Mouse (Mus musculus) mouse trophoblast stem cell (cell line): Measurements from ENCODE around the gene Adgrl2.

Source experiments
- in situ Hi-C, 2 experiments: fragments of 300-500 bp; cut with MseI, MboI; formaldehyde crosslinking; loops; 2 replicates in 1 of 2; 3 replicates in 1 of 2; pipeline ENCODE4 v1.15.1; 2025

Gene Adgrl2

DNA sequence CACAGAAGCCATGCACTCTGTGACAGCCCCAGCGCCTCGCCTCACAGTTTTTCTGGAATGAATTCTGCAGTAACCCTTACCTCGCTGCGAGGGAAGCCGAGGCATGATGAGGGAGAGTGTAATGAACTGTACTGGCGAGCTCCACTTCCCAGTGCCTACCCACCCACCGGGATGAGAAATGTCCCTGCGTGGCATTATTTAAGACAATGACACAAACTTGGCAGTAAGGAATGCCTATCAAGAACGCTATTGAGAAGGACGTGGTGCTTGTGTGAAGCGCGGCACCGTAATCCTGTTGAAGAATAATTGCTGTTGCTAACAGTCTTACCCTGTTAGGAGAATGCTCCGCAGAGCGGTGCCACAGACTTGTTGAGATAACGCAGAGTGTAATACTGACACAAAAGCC is 13.2 kb downstream of the Adgrl2 start:
- in situ Hi-C loops = no loop called here

DNA sequence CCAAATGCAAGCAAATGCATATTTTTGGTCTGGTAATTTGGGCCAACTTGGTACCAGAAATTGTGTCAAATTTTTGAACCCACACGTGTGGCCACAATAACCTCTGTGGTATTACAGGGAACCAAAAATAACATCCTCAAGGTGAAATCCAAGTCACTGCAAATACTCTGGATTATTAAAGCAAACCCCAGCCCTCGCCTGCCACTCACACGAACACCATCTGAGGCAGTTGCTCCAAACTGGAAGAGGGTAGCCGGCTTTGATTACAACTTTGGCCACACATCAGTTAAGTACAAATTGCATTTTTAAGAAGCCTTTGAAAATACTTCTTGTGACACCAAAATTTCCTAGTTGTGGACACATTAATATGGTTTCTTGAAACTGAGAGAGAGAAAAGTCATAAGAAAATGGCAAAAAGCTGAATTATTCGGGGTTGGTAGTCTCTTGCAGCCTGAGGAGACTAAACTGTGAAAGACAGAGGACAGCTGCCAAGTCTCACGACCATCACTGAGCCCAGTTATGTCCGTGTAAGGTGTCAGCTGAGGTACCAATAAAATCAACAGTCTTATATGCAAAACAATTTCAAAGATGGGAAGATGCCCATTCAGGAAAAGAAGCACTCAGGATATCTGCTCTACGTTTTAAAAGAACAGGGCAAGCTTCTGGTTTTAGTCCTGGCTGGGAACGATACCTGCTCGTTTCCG is 18.3 kb downstream of the Adgrl2 start:
- in situ Hi-C loops = no loop called here

DNA sequence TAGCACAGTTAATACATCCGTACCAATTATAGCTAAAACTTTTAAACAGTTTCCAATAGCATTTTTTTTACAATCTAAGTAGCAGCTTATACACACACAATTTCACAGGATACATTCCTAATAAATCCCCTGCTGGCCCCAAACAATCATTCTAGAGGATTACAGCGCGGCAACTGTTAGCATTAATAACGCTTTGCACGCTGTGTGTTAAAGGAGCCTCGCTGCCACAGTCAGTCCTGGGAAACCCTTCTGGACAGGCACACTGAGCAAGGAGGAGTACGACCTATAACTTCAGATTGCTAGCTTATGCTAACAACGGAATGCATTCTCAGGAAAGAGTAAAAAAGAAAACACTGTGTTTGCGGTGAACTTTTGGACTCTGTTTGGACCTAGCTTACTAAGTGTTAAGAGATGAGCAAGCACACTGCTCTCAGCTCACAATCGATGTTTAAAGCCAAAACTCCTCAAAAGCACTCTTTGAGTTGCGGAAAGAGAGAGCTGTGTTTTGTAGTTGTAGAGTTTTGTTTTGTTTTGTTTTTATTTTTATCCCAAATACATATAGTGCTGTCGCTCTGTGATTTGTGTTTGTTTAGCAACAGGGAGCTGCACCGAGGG is 25.3 kb downstream of the Adgrl2 start:
- in situ Hi-C loops = no loop called here

DNA sequence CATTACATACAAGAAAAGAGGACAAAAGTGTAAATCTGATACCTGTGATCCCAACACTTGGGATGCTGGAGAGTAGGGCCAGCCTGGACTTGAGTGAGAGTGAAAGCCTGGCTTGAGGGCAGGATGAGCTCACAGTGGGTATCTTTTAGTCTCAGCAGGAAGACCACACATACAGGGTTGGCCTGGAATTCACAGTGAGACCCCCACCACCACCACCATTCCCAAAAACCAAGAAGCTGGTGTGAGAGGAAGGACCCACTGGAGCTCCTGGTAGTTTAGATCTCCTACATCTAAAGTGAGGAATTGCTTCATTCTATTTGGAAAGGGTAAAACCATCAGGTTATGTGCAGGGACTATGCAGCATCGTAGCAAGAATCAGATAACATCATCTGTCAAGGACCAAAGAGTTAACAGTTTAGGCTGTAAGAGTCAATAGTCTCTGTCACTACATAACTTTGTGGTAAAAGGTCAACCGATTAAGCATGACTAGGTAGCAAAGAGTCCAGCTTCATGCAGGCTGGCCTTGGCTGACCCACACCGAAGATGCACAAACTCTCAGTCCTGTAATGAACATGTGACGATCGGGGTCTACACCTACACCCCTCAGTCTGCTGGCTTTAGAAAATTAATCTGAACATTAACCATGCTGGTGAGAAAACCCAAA is 26.8 kb downstream of the Adgrl2 start:
- in situ Hi-C loops = no loop called here

DNA sequence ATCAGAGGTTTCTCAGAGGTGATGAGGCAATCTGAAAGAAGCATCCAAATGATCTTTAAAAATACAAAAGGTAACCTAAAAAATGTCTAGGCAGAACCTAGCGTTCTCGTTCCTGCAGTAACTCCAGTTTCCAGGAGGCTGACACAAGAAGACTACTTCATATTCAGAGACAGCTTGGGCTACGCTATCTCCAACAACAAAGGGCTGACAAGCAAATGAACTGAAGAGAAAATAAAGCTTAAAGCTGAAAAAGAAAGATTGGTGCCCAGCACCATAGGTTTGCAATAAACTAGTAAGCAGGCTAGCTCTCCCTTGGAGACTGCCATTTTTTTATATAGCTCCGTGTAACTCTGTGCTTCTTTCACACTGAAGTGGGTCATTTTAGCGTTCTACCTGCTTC is 28.7 kb downstream of the Adgrl2 start:
- in situ Hi-C loops = no loop called here

DNA sequence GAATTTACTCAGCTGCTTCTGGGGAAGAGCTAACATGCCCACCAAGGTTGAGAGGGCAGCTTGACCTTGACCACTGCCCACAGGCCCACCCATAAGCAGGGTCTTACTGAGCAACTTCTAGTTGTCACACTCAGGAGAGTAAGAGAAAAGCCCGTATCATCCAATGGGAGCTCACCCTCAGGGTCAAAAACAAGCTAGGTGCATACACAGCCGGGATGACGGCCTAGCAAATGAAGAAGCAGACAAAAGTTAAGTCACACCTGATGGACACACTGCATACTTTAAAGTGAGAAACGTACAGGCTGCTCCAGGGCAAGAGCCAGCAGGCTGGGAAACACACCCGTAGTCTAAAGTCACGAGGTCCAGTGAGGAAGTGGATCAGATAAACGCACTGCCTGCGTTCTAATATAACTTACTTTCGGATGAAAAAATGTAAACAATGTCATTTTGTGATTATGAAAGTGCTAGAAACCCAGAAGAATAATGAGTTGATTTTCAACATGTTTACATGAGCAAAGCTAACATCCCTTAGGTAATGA is 29.5 kb downstream of the Adgrl2 start:
- in situ Hi-C loops = no loop called here

DNA sequence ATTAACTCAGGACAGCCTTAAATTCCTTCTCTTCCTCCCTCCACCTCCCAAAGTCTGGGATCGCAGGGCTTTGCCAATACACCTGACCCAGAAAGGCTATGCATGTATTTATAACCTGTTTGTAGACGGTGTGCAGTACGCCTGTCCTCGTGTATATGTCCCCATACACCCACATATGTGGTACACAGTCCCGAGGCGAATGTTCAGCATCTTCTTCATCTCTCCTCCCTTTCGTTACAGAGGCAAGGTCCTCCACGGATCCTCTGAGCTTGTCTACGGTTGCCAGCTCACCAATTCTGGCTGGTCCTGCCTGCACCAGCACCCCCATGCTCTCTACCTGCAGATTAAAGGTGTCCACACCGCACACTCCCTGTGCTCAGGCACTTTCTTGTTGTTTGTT is 30.1 kb downstream of the Adgrl2 start:
- in situ Hi-C loops = no loop called here

DNA sequence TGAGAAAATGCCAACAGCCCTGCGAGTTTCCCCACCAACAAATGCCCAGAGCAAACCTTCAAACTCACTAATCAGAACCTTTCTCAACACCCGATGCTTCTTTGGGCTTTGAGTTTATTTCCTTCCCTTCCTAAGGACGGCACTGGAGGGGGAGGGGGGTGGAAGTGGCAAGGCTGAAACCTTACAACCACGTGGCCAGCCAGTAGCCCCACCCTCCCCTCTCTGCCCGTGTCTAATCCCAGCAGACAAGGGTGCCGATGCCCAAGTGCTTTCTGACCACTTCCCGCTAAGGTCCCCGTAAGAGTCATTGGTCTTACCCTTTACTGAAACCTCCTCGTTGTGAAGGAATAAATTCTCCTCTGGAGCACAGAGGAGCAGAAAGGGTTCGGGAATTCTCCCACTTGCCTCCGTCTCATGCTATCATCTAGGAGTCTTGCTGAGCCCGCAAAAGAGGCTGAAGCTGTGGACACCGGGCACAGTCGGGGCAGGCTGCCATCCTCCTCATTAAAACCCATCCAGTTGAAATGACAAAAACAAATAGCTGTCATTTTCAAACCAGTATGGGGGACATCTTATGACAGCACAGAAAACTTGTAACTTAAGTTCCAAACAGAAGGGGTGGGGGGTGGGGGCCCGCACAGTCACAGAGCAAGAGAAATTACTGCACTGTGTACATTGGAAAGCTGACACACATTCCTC is 30.9 kb downstream of the Adgrl2 start:
- in situ Hi-C loops = no loop called here

DNA sequence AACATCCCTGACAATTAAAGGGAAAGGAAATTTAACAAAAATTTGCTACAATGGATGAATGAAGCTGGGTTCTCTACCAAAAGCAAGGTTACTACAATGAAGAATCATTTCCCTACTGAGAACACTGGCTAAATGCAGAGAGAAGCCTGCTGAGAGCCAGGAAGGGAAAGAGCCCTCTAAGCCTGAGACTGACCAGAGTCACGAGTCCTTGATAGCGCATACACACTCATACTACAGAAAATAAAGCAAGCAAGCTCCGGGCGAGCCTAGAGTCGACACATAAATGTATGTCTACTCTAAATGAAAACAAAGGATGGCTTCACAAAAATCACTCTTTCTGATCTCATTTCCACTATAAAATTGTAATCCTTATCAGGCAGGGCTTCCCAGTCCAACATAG is 31.6 kb downstream of the Adgrl2 start:
- in situ Hi-C loops = no loop called here

DNA sequence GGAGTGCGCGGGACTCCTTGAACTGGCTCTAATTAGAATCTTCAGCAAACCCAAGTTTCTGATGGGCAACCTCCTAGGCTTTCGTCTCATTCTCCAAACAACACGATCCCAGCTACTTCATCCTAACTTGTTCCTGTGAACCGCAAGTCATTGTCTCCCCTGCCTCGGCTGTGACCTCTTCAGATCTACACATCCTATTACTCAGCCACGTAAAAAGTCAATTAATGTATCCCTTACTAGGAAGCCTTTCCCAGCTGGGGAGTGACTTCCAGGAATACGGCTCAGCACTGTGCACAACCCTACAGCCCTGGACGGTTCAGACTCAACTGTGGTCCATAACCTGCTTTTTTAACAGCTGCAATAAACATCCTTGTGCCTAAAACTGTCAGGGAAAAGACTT is 32.2 kb downstream of the Adgrl2 start:
- in situ Hi-C loops = no loop called here

DNA sequence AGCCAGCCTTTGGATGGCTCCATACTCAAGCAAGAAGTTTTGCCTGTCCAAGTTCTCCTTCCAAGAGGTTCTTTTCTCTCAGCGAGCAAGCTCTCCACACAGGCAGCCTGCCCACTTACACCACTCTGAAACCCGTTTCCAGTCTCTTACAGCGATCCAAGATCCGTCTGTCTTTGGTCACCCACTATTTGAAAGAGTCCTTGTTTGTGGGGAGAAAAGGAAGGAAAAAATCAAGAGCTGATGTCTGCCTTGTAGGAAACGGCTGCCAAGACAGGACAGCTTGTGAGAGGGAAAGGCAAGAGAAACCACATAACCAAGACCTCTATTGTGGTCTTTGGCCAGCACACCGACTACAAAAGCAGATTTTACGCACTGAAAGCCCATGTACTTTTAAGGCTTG is 33.5 kb downstream of the Adgrl2 start:
- in situ Hi-C loops = no loop called here

DNA sequence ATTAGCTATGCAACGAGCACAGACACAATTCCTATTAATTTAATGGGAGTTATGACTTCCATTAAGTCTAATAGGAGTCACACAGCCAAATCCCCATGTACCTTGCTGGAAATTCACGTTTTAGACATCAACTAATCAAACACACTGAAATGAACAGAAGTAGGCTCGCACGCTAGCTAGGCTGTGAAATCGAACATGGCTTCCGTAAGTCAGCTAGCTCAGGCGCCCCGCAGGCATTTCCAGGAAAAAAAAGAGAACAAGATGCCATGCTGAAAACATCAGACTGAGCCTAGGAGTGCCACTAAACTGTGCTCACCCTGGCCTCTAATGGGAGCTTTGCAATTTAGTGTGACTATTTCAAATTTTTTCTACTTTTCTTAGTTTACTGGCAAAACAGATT is 40.6 kb downstream of the Adgrl2 start:
- in situ Hi-C loops = no loop called here

DNA sequence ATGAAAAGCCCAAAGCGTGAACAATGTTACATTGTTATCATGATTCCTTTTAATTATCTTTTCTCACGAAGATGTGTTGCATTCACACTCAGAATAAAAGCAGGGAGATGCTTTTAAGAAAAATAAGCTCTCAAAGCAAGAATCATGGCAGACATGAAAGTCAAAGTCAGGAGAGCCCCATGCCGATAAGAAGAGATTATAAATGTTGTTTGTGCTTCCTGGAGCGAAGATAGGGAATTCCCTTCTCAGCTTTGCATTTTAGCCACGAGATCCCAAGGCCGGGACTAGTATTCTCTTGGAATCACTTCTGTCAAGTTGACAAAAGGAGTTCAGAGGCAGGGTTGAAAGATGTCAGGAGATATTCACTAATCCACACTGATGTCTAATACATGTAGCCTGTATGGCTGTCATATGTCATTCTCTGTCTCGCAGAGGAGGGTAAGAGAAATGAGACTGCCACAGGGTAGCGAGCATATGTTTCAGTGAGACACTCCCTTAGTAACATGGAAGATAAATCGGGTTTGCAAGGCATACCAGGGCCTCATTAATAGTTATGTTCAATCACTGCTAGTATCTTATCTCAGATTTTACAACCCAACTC is 42.5 kb downstream of the Adgrl2 start:
- in situ Hi-C loops = no loop called here

DNA sequence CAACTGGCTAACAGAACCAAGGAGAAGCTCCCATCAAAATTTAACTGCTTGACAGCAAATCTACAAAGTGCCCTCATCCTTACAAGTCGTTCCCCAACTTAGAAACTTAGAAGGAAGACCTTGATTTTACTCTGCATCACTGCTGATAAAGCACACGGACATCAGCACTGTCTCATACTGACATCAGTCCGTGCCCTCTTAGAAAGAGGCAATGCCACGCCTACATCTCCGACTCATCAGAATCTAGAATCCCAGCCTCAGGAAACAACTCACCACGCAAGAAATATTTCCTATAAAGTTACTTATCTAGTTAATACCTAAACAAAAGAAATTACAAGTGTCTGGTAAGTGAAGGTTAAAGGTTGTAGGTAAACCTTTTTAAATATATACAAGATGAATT is 43.1 kb downstream of the Adgrl2 start:
- in situ Hi-C loops = no loop called here

DNA sequence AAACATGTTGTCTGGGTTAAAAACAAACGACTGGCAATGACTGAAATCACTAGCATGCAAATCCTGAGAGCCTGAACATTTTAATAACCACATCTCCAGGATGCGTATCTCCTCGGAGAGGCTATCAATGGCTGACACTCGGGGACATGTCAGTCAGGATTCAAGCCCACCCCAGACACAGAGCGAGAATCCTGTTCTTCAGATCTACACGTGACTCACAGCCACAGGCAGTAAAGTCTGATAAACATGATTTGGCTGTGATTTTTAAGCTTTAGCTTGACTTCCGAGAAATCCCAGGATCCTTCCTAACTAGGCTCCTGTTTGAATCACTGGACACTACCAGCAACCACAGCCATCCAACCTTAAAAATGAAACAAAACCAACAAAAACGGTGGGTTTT is 44.8 kb downstream of the Adgrl2 start:
- in situ Hi-C loops = no loop called here

DNA sequence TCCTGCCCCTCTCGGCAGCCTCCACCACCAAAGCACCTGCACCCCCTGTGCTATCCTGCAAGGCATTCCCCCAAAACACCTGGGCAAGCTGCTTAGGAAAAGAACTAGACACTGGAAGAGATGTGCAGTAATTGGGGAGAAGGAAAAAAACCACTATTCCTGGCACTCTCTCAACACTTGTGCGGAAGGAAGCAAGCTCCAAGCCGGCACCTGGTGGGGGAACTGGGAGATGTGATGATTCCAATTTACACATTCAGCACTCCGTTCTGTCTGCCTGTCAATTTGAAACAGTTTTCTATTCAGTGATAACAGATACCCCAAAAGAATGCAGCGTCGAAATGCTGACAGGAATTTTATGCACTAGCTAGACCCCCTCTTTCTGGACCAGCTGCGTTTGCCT is 50.9 kb downstream of the Adgrl2 start:
- in situ Hi-C loops = no loop called here

DNA sequence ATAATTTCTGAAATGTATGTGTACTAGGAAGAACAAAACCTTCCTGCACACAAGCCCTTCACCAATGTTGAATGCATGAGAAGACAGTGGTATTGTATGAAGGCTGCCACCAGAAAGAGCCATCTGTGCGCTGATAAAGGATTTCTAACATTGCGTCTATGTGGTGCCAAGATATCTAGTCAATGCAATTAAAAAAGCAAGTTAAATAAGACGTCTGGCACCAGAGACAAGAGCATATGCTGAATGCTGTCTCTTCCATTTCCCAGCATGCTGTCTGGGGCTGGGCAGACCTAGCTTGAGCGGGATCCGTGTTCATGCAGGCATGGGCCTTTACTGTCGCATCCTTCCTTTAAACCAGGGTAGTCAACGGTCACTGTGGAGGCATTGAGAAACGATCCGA is 55.3 kb downstream of the Adgrl2 start:
- in situ Hi-C loops = no loop called here

DNA sequence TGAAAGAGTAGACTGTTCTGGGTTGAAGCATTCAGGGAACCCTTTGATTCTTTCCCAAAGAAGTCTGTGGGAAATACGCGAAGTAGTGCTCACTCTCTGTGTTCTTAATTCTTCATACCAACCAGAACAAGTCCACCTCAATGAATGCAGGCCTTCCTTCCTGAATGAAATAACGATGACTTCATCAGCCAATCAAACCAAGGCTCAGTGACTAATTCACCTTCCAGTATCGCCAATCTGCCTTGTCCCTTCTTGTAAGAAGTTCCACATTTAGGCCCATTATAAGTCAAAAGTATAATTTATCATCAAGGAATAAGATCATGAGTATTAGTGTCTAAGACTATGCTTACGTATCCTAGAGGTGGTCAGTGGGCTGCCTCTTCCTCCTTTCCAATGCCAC is 56.1 kb downstream of the Adgrl2 start:
- in situ Hi-C loops = no loop called here

DNA sequence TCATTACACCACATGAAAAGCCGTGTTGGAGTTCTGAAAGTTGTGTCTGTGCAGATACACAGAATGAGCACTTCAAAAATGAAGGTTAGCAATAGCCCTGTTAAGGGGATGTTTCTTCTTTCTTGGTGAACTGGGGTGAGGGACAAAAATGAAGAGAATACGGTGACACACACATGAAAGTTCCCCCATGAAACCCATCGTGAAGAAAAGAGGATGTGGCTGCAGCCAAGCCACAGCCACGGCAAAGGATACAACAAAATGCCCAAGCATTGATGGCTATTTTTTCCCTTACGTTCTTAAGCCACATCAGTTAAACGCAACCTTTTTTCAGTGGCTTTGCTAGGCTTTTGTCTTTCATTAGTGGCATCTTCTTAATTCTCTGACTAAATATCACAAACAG is 57.2 kb downstream of the Adgrl2 start:
- in situ Hi-C loops = no loop called here

DNA sequence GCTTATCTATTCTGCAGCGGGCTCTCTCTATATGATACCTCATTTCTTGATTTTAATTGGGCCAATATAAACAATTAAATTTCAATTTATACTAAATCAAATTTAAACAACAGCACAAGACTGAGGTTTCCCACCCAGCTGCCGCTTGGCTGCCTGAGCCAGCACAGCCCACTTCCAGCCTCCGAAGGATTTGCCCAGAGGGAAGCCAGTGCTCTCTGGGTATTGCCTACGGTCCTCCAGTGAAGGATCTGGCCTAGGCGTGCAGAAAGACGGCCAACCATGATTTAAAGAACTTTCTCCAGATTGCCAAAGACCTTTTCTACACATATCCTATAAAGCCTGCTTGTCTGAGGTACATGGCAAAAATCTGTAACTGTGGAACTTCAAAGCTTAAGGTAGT is 59.4 kb downstream of the Adgrl2 start:
- in situ Hi-C loops = no loop called here

DNA sequence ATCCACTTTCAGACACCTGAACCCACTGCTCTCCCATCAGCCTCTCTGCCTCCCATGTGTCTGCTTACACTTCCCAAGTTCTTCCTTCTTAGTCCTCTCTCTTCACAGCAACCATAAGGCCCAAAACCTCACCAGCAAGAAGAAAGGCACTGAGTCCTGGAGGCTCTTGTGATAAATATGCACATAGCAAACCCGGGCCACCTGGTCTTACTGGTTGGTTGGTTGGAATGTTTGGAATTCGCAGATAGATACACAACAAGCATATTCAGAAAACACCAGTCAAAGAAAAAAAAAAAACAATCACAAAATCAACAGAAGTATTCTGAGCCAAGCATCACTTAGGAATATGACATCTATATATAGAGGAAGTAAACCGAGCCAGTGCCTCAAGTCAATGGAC is 64.0 kb downstream of the Adgrl2 start:
- in situ Hi-C loops = no loop called here

DNA sequence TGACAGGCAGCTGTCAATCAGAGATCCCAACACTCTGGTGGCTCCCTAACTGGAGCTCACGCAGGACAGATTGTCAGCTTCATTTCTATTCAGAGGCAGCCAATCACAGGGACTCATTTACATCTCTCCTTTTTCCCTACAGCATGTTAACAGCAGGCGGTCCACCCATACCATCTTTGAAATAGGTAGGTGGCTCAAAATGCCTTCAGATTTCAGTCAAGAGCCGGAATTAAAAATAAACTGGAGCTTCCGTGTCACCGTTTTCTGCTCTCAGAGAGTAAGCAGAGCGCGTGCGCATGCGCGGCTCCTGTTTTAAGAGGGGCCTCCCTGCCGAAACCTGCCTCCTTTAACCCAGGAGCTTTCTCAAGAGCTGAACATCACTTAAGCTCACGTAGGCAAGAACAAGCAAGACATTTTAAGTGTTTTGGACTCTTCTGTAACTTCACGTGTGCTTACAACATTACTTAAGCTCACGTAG is 67.7 kb downstream of the Adgrl2 start:
- in situ Hi-C loops = no loop called here
